Mouse (Mus musculus): ENCODE measurements around the gene Arhgap8.
"Not testable (repeated sequence)": the region's sequence is repeated elsewhere in the genome, so short reads cannot be mapped to it uniquely, and the experiment has no call there.

Arhgap8 gene

DNA sequence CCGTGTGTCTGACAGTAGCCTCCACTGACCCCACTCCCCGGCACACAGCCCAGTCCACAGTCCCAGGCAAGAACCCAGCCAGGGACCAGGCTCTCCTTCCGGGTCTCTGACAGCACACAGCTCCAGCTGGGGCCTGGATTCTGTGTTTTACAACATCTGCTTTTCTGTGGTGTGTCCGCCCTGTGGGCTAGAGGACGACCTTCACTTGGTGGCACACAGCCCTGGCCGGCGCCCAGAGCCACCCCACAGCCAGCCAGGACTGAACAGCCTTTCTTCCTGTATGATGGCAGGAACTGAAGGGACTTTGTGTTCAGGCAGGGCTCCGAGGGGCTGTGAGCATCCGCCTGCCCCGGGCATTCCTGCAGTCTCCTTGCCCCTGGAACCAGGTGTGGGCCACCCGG is 22.2 kb upstream of the Arhgap8 start:
- no peak for DNase-seq (ENCODE audit: low read depth, low spot score)

DNA sequence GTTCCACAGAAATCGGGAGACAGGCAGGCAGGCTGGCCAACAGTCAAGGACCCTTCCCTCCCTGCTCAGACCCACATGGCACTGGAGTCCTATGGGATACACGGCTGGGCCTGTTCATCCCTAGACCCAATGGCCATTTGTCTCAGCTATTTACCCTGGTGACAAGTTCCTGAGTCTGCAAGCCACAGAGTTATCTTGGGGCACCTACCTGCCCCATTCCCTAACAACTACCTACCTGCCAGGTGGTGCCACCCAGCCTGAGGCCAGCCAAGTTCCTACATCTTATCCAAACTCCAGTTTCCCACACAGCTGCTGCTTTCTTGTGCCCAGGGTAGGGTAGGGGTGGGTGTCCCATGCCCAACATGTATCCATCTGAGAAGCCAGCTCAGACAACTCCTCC is 21.7 kb upstream of the Arhgap8 start:
- DNase-seq (ENCODE audit: low read depth, low spot score), result no peak

DNA sequence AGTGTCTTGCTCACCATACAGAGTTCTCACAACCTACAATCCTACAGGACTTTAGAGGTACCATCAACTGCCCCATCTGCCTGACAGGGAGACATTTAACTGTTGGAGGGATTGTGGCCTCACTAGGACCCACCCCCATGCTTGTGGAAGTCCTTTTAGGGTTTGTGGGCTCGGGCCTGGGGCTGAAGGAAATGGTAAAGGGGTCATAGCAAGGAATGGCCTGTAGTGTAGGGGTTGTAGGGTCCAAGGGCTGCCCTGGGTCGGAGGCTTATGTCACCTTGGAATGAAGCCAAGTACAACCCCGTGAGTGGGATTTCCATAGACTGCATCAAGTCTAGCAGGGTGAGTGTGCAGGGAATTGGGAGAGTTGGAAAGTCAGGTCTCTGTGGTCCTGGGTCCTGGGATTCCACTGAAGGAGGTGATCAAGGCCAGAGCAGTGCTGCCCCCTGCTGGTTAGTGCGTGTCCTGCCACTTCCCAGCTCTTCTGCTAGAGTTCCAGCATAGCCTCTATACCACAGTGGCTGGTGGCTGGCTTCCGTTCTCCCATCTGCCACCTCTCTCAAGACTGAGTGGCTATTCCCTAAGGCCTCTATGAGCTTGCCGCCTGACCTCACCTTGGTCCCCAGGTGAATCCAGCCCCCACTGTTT is 19.6 kb upstream of the Arhgap8 start:
- peak; percentile 77 for DNase-seq (ENCODE audit: low read depth, low spot score)

DNA sequence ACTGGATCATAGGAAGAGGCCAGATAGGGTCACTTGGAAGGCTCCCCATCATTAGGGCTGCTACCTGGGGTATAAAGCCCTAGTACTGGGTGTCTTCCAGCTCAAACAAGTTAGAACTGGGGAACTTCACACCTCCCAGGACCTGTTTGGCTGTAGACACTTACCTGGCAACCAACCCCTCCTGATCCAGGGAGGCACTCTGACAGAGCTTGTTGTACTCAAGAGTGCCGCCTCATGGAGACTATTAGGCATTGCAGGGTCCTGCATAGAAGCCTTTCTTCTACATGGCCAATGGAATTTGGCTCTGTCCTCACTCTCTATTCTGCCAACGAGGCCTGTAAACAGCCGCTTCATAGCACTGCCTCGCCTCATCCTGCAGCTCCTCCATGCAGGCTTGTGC is 17.9 kb upstream of the Arhgap8 start:
- peak; percentile 64 for DNase-seq (ENCODE audit: low read depth, low spot score)

DNA sequence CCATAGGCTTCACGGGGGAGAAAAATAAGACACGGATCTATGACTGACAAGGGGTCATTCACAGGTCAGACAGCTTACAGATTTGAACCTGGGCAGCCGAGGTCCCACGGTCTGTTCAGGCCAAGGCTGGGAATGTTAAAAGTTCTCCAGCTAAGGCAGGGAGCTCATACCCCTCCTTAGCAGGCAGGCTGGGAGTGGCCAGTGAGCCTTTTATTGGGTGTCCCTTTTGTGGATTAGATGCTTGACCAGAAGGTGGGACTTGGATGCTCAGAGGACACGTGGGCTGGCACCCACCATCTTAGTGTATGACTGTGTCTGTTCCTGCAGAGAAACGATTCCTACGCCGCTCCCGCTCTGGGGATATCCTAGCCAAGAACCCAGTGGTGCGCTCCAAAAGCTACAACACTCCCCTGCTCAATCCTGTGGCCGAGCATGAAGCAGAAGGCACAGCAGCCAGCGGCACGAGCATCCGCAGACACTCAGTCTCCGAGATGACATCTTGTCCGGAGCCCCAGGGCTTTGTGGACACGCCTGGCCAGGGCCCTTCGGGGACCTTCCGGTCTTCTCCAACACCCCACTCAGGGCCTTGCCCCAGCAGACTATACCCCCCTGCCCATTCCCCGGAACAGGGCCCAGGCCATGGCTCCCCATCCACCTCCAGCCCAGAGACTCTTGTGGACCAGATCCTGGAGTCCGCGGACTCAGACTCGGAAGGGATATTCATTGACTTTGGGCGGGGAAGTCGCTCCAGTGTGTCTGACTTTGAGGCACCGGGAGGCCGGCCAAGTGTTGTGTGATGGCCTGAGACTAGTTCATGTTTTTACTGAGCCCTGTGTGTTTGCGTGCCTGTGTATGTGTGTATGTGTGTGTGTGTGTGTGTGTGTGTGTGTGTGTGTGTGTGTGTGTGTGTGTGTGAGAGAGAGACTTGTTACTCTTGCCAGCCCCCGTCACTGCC is 17.2 kb upstream of the Arhgap8 start:
- no peak for DNase-seq (ENCODE audit: low read depth, low spot score)

DNA sequence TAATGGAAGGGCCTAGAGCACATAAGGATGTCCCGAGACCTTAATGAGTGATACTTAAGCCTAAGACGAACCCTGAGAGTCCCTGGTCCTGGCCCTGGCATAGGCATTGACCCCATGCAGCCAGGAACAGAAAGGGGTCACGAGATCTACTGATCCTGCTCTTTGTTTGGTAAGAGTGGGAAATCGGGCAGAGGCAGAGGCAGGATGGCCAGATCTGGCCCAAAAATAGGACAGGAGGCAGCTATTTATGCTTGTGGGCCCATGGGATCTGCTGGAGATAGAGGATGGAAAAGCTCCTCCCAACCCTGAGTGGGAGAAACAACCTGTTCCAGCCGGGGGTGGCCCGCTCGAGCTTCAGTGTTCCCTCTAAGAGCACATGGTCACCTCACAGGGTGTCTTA is 15.9 kb upstream of the Arhgap8 start:
- no peak for DNase-seq (ENCODE audit: low read depth, low spot score)

DNA sequence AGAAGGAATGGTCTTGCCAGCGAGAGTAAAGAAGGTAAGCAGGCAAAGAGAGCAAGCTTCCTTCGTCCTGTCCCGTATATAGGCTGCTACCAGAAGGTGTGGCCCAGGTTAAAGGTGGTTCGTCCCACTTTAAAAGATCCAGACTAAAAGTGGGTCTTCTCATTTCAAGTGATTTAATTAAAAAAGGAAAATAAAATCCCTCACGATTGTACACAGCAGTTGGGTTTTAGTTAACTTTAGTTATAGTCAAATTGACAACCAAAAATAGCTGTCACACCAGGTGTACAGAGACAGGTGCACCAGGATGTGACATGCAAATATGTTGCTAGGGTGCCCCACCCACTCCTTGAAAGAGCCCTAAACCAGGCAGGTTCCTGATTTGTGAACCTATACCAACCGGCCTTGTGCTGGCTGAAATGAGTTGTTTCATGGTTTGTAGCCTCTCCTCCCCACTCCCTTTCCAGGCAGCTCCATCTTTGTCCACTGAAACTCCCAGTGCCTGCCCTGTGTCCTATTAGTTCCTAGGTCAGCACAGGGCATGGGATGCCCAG is 14.4 kb upstream of the Arhgap8 start:
- no peak for DNase-seq (ENCODE audit: low read depth, low spot score)

DNA sequence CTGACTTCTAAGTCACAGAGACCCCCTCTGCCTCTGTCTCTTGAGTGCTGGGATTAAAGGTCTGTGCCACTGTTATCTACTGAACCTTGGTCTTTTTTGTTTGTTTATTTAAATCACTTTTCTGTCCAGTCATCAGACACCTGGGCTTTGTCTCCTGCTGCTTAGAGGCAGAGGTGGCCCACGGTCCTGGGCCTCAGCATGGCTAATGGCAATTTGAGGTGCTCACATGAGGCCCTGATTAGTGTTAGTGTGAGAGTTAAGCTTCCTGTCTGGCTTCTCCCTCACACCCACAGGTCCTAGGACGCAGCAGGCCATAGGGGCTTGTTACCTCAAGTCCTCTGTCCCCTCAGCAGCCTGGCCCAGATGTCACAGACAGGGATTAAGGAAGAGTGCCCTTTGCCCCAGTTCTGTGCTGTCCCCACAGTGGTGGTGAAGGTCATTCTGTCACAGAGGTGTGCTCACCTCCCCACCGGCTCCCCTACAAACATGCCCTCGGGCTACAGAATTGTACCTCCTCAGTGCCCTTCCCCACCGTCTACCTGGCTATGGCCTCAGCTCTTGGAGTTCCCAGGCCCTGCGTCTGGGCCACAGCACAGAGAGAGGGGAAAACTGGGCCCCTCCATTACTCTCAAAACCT is 12.8 kb upstream of the Arhgap8 start:
- DNase-seq (ENCODE audit: low read depth, low spot score), result no peak

DNA sequence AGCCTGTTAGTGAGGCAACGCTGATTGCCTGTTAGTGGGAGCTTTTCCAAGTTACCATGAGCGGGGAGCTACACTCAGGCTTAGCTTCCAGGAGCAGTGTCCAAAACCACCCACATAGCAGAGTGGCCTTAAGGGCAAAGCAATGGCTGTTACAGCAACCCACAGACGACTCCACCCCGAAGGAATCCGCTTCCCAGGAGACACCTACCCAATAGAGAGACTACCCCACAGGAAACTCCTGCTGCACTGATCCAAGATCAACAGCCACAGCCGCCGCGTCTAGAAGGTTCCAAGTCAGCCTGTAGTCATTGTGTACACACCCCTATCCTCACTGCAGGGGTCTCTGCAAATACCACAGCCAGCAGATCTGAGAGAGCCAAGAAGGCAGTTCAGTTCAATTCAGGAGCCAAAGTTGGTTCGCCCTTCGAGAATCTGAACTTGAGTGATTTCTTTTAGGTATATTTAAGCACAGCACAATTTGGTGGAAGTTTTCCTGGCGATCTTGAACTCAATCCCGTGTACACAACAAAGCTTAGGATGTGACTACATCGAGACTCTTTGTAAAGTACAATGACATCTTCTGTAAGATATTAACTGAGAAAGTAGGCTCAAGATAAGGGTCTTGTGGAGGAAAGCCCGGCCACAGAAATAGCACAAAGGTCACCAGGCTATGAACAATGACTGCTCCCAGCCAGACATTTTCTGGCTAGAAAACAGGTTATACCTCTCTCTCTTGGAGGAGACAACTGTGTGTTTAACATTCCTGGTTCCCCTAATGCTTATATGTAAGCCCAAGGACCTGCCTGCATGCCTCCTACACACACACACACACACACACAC is 7.1 kb upstream of the Arhgap8 start:
- DNase-seq (ENCODE audit: low read depth, low spot score), result peak; percentile 72

DNA sequence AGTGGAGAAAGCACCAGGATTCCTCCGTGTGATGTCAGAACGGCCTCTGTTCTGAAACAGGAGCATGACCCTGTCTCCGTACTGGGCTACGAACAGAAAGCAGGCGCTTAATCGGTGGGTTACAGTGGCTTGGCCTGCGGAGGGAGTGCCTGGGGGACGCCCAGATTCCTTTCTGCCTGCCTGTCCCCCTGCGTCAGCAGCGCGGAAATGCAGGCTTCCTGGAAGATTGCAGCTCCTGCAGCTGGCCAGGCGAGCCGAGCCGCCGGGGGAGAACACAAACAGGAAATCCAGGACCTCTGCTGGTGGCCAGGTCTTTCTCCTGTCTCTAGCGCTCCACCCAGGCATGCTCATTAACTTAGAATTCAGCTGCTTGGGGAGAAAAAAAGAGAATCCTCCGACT is 5.1 kb upstream of the Arhgap8 start:
- peak; percentile 86 for DNase-seq (ENCODE audit: low read depth, low spot score)

DNA sequence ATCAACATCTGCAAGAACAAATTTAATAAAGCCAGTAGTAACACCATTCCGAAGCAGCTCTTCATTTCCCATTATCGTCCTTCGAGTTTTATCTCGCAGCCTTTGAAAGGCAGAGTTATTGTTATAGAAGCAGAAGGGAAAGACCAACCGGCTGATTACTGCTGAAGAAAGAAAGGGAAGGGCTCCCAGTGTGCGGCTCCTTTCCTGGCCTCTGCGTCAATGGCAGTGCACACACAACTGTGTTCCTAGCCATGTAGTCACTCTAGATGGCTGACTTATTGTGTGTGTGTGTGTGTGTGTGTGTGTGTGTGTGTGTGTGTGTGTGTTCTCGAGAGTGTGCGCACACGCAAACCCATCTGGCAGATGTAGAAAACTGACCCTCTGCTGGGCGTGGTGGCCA is 4.7 kb upstream of the Arhgap8 start:
- no peak for DNase-seq (ENCODE audit: low read depth, low spot score)

DNA sequence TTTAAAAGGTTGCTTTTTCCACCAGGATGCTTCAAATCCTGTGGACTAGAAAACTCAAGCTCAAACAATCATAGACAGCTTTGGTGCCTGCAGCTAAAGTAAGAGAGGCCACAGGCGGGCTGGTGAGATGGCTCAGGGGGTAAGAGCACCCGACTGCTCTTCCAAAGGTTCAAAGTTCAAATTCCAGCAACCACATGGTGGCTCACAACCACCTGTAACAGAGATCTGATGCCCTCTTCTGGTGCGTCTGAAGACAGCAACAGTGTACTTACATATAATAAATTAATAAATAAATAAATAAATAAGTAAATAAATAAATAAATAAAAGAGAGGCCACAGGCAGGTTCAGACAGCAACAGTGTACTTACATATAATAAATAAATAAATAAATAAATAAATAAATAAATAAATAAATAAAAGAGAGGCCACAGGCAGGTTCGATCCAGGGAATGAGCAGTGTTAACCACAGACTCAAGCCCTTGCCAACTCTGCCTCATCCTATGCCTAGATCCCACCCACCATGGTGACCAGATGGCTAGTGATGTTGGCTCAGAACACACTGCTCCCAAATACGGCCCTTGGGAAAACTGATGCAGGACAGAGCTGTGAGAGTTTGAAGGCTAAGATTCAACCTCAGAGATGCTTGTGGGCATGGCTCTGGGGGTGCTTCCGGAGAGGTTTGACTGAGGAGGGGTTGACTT is 2.1 kb upstream of the Arhgap8 start:
- peak; percentile 32 for DNase-seq (ENCODE audit: low read depth, low spot score)

DNA sequence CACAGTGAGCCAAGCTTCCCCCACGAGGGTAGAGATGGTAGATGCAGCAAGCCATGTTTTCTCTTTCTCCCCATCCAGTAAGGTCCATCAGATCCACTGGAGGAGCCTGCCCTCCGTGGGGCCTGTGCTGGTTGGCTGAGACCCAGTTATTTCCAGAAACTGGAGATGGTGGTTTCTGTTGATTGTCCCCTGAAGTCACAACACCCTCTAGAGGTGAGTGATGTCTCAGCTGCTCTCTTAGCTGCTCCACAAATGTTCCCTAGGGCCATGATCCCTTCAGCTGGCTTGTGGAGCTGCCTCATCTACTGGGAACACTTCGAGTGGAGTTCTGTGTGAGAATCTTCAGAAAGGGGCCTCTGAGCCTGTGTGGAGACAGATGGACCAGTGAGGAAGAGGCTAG is 1.1 kb upstream of the Arhgap8 start:
- no peak for DNase-seq (ENCODE audit: low read depth, low spot score)

DNA sequence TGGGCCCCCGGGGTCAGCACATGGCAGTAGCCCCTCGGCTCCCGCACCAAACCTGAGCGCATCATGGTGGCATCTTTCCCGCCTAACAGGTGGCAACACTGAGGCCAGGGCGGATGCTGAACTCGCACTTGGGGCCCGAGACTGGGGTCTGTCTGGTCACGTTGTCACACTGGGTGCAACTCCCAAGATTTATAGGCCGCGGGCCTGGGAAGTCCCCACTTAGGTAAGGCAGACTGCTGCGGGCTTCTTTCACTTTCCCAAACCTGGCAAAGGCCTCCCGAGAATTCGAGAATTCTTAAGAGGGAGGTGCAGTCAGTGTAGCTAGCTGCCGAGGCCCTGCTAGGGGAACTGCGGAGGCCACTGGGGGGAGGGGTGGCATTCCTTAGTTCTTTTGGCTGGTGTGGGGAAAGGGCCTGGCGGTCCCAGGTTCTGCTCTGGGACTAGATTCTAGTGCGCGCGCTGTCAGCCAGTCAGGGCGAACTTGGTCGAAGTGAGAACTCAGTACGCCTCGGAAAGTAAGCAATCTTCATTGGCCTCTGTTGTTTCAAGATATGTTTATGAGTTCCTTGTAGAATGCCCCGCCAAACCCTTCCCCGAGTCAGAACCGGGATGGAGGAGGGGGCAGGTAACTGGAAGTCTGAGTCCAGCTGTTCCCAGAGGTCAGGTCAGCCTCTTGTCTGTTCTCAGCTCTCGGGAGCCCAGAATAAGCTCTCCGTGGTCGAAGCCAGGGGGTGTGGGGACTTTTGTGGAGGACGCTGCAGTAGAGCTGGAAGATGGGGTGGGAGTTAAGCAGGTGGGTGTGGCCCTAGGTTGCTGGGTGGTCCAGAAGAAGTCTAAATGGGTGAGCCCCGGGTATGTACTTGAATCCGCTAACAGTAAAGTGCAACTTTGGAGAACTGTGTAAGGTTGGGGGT is 696 bp downstream of the Arhgap8 start:
- DNase-seq (ENCODE audit: low read depth, low spot score), result no peak

DNA sequence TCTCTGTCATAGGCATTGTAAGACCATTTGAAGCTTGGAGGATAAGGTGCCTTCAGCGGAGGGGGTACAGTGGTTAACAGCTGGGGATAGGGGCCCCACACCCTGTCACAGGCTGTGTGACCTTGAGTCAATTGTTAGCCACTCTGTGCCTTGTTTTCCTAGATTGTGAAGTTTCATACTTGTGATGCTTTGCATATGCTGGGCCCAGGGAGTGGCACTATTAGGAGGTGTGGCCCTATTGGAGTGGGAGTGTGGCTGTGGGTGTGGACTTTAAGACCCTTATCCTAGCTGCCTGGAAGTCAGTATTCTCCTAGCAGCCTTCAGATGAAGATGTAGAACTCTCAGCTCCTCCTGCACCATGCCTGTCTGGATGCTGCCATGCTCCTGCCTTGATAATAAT is 3.8 kb downstream of the Arhgap8 start:
- not testable (repeated sequence) for DNase-seq (ENCODE audit: low read depth, low spot score)

DNA sequence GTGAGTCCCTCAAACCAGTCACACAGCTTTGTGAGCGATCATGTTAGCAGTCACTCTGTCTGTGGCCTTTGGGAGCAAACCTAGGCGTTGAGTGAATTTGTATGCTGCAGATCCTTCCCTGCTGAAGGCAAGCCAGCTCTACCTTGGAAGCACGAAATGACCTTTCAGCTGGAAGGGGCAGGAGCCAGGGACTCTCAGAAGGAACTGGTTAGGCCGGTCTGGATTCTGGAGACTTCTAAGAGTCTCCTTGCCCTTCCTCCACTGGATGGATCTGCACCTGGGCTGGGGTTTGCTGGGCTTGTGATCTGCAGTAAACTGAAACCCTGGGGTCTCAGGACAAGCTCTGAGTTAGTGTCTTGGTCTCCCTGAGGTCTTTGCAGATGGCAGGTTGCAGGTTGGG is 4.3 kb downstream of the Arhgap8 start:
- no peak for DNase-seq (ENCODE audit: low read depth, low spot score)

DNA sequence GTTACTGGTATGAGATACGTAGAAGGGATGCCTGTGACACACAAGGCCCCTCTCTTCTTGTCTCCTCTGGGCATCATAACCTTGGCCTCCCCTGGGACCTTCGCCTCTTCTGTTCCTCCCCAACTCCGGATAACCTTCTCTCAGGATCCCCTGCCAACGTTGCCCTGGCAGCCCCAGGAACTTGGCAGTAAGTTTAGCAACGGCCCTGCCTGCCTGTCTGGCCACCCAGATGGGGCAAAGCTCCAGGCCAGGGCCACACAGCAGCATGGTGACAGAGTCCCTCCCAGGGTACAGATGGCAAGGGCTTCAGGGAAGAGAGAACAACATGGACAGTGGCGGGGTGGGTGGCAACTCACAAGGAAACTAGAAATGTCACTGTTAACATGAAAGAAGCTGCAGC is 9.8 kb downstream of the Arhgap8 start:
- DNase-seq (ENCODE audit: low read depth, low spot score), result no peak

DNA sequence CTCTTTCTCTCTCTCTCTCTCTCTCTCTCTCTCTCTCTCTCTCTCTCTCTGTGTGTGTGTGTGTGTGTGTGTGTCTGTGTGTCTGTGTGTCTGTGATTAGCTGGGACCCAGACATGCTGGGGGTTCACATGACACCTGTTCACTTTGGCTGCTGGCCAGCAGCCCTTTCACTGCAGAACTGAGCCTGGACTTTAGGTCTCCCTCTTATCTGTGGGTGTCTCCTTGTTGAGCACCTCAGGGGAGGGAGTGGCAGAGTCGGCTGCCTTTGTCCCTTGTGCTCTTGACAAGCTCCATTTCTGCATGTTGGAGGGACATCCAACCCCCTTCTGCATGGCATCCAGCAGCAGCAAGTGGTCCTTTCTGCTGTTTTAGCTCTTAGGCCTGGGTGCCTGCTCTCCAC is 11.0 kb downstream of the Arhgap8 start:
- DNase-seq (ENCODE audit: low read depth, low spot score), result no peak

DNA sequence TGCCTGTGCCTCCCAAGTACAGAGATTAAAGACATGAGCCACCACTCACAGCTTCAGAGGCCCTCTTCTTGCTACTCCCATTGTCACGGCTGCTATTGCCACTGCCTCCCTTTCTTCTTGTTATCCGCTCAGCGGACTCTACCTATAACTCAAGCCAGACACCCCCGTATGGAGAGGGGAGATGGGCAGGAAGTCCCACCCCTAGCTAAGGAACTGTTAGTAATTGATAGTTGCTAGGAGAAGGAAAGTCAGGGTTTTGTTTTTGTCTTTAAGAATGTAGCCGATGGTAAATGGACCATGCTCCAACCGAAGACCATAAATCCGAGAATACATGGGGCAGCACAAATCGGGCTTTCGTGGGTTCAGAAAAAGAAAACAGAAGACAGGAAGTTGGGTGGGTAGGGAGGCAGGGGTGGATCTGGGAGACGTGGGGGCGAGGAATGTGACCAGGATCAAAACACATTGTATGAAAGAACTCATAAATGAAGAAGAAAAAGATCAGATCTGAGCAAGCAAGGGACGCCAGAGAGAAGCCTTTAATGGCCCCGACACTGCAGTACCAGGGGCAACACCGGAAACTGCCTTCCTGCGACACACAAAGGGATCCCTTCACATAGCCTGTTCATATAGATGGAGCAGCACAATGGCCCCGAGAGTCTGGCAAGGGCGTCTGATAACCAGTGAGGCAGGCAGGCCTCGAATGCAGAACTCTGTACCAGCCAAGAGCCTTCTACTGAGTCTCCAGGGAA is 12.0 kb downstream of the Arhgap8 start:
- no peak for DNase-seq (ENCODE audit: low read depth, low spot score)
